Mouse (Mus musculus) gastrocnemius, adult 18-20 months (tissue): ENCODE data around the gene Sema4c. TPM values are rescaled to one million over a fixed set of nuclear protein-coding genes. Genes with fewer than 3 reads are reported as not detected.
"Not testable (repeated sequence)": the region's sequence is repeated elsewhere in the genome, so short reads cannot be mapped to it uniquely, and the experiment has no call there.

Source experiments
- DNase-seq: peaks from one replicate; pipeline ENCODE4 v3.0.0; 2021; ENCODE audit warnings: low spot score
- total RNA-seq, 2 experiments: library from RNA; stranded (reverse); gene quantifications; 2 replicates each; pipeline ENCODE4 v1.2.3; 2021

The Sema4c gene
- total RNA-seq, 2 experiments from 2014 or later: 4.7 to 6.8 TPM

DNA sequence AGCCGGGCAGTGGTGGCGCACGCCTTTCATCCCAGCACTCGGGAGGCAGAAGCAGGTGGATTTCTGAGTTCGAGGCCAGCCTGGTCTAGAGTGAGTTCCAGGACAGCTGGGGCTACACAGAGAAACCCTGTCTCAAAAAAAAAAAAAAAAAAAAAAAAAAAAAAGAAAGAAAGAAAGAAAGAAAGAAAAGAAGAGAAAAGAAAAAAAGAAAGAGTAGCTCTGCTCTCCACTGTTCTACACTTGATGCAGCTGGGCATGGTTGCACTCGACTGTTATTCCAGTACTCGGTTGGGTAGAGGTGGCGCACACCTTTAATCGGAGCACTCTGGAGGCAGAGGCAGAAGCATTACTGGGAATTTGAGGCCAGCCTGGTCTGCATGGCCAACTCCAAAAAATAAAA is 21.4 kb downstream of the Sema4c start, which contains the start of gene Ankrd23:
TSS of gene Ankrd23 (minus strand) at position 101 of the 400 bp plus-strand sequence.
- DNase-seq: not testable (repeated sequence)

DNA sequence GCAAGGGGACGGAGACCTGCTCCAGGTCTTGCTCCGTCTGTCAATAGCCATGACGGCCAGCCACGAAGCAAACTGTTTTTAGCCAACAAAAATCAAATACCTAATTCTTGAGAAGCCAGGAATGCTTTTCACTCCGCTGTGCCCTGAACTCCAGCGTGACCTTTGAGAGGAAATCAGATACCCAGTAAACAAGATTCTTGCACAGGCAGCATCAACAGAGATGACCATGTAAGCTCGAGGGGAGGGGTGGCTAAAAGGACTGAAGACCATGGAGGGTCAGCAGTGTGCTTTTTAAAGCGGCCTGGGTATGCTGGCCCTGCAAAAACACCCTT is 21.8 kb downstream of the Sema4c start:
- DNase-seq: no peak

DNA sequence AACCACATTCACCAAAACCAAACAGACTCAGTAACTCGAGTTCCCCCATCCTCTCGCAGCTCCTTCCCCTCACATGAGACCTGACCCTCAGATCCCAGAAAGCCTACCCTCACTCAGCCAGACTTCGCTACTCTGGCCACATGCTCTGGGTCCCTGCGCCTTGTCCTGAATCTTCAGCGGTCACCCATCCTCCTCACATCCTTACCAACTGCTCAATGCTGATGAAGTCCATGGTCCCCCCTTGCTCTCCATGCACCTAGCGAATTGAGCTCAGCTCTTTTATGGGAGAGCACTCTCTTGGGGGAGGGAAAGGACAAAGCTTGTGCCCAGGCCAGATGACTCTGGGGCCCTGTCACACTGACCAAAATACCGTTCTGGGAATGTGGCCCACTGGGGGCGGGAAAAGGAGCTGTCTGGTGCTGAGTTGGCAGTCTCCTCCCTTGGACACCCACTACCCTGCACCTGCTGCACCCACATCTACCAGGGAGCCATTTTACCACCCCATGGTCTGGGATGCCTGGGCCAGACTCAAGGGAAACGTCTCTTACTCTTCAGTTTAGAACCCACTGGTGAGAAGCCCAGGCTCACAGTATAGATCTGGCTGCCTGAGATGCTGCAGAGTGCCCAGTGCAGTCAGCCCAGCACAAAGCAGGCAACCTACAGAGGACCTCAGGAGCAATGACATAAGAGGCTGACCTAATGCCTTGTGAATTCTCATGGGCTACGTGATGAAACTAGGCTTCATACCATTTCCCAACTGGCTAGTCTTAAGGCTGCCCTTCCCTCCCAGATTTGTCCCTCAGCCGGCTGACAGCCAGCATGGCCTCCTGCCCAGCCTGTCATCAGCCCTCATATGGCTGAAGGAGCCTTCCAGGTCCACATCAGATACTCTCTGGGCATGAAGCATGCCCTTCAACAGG is 22.4 kb downstream of the Sema4c start:
- peak; percentile 91 for DNase-seq

DNA sequence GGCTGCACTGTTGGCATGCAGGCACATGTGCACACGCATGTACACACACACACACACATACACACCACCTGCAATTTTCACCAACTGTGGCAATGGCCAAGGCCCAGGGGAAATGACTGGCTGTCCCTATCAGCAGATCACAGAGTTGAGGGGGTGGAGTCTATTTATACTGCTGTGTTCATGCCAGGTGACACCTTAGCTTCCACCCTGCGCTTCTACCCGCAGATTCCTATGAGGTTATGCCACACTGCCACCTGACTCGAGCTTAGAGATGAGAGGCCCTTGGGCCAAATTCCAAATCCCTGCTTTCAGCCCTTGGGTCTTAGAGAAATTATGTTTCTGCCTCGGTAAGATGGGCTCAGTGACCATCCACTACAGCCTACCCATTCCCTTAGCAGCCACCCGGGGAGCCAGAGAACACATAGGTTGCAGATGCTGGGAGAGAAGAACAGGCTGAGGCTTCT is 23.5 kb downstream of the Sema4c start:
- DNase-seq: peak; percentile 77

DNA sequence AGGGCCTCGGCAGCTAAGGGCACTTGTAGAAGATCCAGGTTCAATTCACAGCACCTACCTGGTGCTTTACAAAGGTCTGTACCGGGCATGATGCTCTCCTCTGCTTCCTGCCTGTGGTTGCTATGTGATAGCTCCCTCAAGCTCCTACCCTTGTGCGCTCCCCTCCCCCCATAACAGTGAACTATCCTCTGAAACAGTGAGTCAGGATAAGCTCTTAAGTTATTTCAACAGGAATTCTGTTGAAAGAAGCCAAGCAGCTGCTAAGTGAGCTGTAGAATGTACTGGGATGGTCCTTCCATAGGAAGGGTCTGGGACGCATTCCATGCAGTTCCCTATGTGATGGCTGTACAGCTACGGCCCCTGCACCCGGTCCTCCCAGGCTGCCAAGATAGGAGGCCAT is 24.6 kb downstream of the Sema4c start:
- DNase-seq: no peak

DNA sequence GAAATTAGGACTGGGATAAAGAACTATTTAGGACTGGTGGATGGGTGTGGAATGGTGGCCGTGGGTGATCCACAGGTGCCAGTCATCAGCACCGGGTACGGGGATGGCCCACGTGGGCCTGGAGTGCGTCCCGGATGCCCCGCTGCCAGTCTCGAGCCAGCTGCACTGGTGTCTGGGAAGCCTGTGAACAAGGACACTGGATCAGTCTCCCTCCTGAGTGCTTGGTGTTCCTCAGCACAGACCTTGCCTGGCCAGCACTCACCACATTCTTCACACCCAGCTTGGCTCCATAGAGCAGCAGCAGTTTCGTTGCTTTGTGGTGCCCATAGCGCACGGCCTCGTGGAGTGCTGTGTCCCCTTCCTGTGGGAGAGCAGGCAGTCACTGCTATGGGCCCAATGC is 26.7 kb downstream of the Sema4c start:
- DNase-seq: peak; percentile 37

DNA sequence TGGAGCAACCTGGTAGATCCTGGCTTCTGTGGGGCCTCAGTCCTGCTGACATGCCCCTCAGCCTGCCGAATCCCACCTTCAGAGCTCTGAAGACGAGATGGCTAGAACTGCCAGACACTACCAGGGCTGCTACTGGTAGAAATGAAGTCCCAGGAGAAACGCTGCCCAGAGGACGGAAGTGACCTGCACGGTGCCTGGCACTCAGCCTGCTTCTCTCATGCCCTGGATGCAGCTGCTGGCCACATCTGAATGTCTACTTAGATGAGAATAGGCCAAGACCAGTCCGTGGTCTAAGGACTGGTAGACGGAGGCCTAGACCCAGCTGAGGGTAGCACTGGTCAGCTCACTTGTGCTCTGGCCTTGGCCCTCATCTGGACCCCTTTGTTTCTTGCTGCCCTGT is 27.2 kb downstream of the Sema4c start:
- DNase-seq: no peak

DNA sequence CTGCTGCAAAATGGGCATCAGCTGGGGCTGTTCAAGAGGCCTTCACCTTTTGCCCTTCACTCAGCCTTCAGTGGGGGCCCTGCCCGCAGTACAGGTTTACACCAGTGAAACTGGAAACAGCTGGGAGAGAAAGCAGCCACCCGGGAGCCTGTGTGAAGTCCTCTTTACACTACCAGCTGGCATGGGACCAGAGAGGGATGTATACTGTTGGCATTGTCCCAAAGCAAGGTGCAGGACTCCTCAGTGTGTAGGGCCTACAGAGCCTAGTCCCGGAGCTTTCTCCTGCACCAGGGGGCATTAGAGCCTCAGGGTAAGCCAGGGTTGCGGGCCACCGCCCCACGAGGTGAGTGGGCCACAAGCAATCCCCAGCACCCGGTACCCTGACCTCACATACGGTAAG is 27.7 kb downstream of the Sema4c start:
- DNase-seq: peak; percentile 50

DNA sequence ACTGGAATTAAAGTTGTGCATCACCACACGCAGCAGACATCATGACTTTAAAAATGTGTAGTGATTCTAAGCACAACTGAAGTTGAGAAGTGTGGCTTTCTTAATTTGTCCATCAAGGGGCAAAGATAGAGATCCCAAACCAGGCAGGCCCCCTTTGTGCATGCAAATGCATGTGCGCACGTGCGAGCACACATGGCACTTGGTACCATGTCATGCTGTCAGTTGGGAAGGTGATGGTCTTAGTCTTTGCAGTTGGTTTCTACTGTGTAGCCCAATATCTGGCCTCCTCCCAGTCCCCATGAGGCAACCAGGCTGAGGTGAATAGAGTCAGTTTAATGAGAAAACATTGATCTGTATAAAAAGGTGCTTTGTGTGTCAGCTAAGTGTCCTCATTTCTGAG is 28.3 kb downstream of the Sema4c start:
- DNase-seq: no peak

DNA sequence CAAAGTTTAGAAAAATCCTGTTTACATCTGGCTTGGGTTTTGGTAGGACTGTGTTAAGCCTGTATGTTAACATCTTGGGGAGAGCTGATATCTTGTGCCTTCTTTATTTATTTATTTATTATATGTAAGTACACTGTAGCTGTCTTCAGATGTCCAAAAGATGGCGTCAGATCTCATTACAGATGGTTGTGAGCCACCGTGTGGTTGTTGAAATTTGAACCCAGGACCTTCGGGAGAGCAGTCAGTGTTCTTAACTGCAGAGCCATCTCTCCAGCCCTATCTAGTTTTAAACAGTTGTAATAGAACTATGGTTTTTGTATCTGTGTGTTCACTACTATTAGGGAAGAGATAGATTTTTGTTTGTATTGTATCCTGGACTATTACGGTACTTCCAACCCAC is 28.9 kb downstream of the Sema4c start:
- DNase-seq: peak; percentile 52

DNA sequence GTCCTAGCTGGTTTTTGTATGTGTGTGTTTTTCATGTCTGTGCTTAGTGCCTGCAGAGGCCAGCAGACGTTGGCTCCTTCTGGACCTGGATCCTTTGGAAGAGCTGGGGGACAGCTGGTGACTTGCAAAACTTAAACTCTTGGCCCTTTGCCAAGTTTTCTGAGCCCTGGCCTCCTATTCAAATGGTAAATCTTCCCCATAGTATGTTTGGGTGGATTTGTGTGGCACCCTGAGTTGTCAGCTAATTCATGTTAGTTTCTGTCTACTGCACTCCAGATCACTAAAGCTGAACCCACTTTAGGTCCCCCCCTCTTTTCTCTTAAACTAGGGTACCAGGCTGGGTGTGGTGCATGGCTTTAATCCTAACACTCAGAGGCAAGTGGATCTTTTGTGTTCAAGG is 29.8 kb downstream of the Sema4c start:
- DNase-seq: peak; percentile 59

DNA sequence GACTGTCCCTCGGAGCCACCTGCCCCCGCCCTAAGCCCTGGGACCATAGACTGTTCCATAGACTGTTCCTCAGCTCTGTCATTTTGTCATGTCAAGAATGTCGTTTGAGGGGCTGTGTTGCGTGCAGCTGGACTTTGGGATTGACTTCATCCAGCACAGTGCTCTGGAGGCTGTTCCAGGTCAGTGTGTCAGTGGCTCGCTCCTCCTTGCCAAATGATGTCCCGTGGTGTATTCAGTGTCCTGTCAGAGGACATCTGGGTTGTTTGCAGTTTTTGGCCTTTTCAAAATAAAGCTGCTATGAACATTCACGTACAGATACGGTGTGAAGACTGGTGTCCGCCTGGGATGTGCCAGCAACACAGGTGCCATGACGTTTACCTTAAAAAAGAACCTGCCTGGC is 31.2 kb downstream of the Sema4c start:
- no peak for DNase-seq

DNA sequence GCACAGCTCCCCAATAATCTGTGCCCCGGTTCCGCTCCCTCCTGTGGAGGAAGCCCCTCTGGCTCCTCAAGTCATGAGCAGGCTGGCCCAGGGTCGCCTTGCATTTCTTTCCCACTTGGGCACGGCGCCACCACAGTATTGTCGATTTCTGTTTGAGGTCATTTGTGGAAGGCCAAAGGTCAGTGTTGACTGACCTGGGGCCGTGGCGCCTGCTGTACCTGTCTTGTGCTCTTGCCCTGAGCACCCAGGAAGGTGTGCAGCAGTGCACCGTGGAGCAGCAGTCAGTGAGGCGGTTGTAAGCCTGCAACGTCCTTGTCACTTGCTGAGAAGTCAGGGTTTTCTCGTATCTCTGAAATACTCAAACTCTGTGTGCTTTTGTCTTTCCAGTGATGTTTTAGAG is 32.4 kb downstream of the Sema4c start:
- DNase-seq: no peak

DNA sequence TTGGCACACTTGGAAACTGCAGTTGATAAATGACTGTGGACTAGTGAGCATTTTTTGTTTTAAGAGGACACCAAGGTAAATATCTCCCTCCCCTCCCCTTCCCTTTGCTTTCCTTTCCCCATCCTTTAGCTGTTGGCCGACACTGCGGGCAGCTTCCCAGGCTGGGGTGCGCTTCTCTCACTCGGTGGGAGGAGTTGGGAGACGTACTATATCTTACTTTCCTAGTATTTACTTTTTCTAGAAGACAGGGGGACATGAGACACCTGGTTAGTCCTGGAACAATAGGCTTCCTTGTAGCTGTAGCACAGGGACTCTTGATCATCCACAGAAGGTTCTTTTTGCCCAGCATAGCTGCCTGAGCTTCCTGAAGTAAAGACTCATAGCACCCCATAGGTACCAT is 34.1 kb downstream of the Sema4c start:
- no peak for DNase-seq

DNA sequence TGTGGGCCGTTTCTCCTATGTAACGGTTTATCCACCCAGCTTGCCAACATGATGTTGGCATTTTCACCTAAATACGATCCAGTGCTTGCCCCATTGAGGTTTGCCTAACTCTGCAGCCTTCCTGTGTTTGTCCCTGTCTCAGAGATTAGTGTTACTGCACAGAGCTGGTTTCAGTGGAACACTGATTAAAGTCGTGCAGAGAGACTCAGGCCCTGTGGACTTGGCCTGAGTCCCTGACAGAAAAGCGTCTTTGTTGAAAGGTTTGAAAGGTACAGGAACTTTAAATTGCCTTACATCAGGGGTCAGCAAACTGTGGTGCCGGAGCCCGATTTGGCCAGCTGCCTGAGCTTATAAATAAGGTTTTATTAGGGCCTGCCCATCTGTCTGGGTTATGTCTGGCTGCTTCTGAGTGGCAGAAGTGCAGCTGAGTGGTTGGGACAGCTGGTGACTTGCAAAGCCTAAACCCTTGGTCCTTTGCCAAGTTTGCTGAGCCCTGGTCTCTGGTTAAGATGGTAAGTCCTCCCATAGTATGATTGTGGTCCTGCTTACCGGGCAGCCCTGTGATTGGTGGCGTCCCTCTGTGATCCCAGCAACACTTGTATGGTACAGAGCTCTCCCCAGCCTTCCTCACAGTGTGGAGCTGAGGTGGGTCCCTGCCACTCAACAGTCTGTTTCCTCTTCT is 34.7 kb downstream of the Sema4c start:
- peak; percentile 71 for DNase-seq

DNA sequence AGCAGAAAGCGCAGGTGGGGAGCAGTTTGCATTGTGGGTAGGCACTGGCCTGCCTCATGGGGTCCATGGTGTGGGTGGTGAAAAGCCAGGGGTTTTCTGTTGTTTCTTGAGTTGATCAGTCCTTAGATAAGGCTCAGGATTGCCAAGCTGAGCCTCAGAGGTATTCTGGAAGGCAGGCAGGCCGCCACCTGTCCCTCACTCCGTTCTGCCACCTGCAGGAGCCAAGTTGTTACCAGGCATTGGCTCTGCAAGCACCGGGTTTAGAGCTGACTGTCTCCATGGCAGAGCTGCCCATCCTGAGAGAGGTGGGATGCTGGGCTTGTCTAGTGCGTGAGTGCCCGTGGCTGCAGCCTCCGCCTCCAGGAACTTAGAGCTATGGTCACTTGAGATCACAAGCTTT is 35.9 kb downstream of the Sema4c start:
- no peak for DNase-seq

DNA sequence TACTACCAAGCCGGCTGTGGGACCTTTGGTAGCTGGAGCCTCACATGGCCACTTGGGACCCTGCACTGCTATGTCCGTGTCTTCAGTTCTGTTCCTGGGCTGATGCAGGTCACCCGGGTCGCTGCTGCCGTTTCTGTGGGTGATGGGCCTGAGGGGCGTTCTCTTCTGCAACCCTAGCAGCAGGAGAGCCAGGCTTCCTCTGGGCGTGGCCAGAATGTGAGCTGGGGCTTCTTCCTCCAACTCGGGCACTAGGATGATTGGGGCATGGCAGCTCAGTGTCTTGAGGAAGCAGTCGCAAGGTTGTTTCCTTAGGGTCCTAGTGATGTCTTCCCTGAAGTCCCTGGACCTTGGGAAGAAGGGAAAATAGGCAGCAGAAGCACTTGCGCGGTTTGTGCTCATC is 38.5 kb downstream of the Sema4c start:
- no peak for DNase-seq

DNA sequence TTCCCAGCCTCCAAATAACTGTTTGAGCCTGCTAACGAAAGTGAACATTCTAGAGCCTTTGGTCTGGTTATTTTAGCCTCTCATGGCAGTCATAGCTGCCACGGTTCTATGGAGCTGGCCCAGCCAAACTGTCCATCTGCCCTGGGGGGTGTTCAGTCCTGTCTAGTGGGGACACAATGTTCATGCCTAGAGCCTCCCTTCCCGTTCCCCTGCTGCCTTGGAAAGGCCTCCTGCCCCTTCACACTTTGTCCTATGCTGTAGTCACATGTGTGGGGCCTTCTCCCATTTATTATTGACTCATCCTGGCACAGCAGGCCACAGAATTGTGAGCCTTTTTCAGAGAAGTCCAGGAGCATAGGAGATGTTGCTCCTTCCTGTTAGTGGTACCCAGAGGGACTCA is 39.9 kb downstream of the Sema4c start:
- no peak for DNase-seq

DNA sequence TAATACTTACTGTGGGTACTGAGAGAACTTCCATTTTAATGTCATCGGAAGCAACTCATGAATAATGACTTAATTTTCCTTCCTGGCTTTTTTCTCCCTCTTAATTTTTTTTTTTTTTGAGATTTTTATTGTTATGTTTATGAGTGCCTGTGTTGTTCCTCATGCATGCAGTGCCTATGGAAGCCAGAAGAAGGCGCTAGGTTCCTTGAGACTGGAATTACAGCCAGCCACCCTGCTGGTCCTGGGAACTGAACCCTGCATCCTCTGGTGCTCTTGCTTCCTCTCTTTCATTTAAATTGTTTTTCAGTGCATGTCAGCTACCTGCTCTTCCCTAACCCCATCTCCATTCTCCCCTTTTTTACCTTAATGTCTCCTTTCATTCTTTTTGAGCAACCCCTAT is 44.4 kb downstream of the Sema4c start:
- peak; percentile 43 for DNase-seq

DNA sequence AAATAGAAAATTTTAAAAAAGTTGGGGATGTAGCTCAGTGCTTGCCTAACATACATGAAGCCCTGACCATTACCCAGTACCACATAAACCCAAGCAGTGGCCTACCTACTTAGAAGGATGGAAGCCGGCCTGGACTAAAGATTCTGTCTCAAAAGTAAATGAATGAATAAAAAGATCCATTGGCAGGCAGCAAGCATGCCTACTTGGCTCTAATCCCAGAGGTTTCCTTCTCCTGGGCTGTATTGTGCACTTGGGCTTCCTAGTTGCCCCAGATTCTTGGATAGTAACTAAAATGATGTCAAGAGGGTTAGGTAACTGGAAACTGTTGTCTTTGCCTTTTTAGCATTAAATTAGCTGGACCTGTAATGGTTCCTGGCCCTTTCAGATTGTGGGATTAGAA is 44.8 kb downstream of the Sema4c start:
- no peak for DNase-seq

DNA sequence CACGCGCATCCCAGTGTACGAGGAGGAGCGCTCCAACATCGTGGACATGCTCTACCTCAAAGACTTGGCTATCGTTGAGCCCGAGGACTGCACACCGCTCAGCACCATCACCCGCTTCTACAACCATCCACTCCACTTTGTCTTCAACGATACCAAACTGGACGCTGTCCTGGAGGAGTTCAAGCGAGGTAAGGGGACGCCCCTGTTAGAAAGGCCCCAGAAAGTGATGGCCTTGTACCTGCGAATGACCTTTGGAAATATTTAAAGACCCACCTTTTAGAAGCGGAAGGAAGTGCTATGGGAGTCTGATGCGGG is 45.2 kb downstream of the Sema4c start:
- no peak for DNase-seq

DNA sequence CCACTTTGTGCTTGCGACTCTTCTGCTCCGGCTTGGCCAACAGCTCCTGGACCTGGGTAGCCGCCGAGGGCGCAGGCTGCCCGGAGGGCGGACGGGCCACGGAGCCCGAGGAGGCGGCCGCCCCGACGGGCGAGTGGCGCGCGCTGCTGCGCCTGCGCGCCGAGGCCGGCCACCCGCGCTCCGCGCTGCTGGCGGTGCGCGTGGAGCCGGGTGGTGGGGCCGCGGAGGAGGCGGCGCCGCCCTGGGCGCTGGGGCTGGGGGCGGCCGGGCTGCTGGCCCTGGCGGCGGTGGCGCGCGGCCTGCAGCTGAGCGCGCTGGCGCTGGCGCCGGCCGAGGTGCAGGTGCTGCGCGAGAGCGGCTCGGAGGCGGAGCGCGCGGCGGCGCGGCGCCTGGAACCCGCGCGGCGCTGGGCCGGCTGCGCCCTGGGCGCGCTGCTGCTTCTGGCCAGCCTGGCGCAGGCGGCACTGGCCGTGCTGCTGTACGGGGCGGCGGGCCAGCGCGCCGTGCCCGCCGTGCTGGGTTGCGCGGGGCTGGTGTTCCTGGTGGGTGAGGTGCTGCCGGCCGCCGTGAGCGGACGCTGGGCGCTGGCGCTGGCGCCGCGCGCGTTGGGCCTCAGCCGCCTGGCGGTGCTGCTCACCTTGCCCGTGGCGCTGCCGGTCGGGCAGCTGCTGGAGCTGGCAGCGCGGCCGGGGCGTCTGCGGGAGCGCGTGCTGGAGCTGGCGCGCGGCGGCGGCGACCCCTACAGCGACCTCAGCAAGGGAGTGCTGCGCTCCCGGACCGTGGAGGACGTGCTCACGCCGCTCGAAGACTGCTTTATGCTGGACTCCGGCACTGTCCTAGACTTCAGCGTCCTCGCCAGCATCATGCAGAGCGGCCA is 45.8 kb downstream of the Sema4c start:
- DNase-seq: peak; percentile 47
